Mouse (Mus musculus): ENCODE results near the gene Arid3a.

Gene Arid3a

GRCm38 (mm10) chr10:79928907-79929701, 2.3 kb downstream of the Arid3a start:
- DNase-seq, result no peak

DNA sequence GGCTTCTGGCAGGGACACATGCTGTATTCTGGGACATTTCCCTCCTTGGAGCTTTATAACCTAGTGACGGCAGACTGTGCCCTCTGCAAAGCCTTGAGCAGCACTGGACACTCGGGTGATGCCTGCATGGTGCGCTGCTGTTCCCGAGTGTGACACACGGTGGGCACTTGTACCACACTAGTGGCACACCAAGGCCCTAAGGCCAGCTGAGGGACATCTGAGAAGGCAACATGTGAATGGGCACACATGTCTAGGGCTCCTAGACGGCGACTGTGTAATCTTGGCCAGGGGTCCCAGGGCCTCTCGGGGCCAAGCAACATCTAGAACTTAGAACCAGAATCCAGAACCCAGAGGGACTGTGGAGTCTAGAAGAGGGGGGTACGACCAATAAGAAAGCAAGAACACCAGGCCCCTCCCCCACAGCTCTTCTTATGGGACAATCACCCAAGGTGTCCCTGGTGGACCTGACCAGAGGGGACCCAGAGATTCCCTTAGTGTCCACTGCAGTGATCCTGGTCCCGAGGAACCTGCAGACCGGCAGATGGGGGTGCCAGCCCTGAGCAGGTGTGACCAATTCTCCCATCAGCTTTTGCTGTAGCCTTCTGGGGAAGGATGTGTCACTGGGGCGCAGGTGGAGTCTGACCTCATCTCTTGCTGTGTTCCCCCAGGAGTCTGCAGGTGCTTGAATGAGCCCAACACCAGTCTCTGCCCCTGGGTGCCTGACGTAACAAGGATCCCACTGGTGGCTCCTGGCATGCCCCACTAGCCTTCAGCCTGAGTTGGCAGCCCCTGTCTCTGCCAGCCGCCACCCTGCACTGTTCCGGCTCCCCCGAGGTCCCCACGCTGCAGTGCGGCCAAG, 3.4 kb downstream of the Arid3a start:
- DNase-seq, result no peak

- no peak for DNase-seq
Observed at GRCm38 (mm10) chr10:79930826-79931186, 4.0 kb downstream of the Arid3a start.

GRCm38 (mm10) chr10:79931797-79932196, 5.0 kb downstream of the Arid3a start:
- no peak for DNase-seq

GRCm38 (mm10) chr10:79932736-79933135, 5.9 kb downstream of the Arid3a start:
- DNase-seq, result peak; percentile 82

GRCm38 (mm10) chr10:79933145-79933679, 6.4 kb downstream of the Arid3a start:
- no peak for DNase-seq

DNA sequence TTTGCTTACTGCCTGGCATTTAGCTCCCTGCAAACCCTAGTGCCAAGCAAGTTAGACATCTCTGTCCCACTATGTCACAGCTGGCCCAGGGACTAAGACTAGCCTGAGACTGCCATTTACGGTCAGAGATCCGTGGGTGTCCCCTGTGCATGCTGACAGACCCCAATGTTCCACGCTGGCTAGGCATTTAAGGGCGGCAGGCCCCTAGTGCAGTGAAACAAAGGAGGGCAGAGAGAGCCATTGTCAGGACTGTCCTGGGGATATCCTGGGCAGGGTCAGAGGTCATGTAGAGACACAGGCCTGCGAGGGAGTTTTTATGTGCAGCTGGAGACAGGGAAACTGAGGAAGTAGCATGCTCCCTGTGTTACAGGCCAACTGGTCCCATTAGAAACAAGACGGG, 7.0 kb downstream of the Arid3a start:
- DNase-seq, result no peak

GRCm38 (mm10) chr10:79934272-79934721, 7.5 kb downstream of the Arid3a start:
- DNase-seq, result no peak

- DNase-seq, result no peak
Observed at GRCm38 (mm10) chr10:79934794-79935569, 8.1 kb downstream of the Arid3a start.

- no peak for DNase-seq
Observed at GRCm38 (mm10) chr10:79936284-79936910, 9.6 kb downstream of the Arid3a start.

DNA sequence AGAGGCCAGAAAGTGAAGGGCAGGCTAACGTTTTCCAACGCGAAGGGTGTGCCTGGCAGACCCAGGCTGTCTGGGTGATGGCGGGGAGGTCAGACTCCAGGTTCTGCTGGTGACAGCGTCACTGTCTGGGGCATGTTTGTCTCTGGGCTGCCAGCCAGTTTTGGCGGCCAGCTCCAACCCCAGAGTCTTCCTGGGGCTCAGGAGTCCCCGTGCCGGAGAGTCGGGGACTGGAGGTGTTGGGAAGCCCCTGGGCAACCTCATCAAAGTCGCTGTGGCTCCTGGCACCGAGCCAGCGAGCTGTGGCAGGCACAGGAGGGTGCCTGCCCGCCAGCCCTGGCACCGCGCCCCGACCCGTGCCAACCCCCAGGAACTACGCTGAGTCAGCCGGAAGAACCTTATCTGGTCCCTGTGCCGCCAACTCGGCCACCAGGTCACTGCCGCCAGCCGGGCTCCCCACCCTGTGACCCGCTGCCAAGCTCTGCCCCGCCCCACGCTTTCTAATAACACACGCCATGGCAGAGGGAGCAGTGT, 10.1 kb downstream of the Arid3a start:
- no peak for DNase-seq

GRCm38 (mm10) chr10:79937775-79938526, 11.1 kb downstream of the Arid3a start:
- DNase-seq, result no peak

DNA sequence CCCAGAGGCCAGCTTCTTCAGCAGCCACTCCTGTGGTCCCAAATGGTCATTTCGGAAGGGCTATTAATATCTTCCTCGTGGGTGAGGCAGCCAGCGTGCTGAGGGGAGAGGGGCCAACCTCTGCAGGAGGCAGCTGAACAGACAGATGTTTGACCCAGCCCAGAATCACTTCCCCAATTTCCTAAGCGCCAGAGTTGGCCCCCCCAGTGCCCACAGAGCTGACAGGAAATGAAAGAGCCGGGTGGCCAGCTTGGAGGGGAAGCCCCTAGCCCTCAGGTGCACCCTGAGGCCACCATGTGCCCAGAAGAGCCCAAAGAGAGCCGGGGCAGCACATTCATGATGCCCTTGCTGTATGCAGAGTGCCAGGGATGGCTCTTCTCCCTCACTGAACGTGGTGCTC, 13.9 kb downstream of the Arid3a start:
- DNase-seq, result no peak

DNA sequence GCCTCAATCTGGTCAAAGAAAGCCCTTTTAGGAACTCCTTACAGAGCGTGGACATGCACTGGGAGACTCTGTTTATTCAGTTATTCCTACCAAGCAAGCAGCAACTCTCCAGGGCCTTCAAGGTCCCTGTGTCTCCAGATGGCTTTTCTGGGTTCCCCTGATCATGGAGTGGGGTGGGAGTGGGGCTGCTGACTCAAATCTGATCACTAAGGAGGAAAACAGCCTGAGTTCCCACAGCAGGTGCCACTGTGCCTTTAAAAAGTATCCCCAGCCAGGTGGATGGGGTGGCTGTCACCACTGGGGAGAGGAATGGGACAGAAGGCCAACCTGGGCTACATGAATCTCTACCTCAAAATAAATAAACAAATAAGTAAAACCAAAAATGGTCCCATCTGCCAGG, 16.1 kb downstream of the Arid3a start:
- DNase-seq, result no peak

GRCm38 (mm10) chr10:79943471-79943901, 16.6 kb downstream of the Arid3a start:
- no peak for DNase-seq

DNA sequence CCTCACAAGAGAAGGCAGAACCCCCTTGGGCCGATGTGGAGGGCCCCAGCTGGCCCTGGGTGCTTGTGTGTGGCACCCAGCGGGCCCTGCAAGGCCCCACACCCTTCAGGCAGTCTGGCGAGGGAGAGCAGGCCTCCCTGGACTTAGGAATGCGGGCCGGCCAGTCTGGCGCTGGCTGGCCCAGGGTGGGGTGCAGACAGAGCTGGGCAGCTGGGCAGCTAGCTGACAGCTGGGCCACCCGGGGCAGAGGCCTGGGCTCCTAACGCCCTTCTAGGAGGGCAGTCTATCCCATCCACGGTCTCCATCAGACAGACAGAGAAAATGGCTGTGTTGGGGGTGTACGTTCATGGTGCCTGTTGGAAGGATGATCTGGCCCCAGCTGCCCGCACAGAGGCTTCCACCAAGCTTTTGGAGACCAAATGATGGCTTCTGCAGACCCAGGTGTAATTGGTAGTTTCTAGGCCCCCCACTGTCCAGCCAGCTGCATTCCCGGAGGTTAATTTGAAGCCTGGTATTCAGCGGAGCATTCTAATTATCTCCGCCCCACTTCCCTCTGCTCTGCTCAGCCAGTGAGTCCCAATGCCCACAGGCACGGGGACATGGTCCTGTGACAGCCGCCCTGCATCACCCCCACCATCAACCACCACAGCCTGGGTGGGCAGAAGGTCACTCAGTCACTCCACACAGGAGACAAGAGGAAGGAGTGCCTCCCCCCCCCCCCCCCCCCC, 18.8 kb downstream of the Arid3a start:
- DNase-seq, result peak; percentile 76

- DNase-seq, result peak; percentile 47
Observed at GRCm38 (mm10) chr10:79946752-79947322, 20.0 kb downstream of the Arid3a start.

DNA sequence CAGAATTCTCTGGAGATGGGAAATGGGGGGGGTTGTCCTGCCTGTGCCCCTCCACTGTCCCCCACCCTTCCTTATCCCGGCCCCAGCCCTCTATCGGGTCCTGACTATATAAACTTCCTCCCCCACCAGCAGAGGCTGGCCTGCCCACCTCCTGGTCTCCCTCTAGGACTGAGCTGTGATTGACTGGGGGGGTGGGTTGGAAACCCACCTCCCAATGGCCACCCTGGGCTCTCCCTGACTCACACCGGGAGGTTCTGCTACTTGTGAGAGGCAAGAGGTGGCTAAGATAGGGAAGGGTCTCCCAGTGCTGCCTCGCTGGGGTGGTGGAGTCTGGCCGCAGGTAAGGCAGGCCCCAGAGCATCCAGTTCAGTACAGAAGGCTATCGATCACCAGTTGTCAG, 20.7 kb downstream of the Arid3a start:
- DNase-seq, result no peak

- DNase-seq, result no peak
Observed at GRCm38 (mm10) chr10:79949873-79950272, 23.0 kb downstream of the Arid3a start.

DNA sequence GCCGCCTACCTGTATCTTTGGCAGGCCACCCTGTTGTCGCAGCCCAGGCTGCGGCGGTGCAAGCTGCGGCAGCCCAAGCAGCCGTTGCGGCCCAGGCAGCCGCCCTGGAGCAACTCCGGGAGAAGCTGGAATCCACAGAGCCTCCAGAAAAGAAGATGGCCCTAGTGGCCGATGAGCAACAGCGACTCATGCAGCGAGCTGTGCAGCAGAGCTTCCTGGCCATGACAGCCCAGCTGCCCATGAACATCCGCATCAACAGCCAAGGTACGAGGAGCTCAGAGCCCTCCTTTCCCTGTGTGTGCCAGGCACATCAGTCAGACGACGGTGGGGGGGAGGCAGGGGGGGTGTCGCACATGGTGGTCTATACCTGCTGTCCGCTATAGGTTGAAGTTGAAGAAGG, 23.8 kb downstream of the Arid3a start:
- no peak for DNase-seq
